8 mouse cellular contexts compared by ENCODE assay signal in the genomic region with DNA sequence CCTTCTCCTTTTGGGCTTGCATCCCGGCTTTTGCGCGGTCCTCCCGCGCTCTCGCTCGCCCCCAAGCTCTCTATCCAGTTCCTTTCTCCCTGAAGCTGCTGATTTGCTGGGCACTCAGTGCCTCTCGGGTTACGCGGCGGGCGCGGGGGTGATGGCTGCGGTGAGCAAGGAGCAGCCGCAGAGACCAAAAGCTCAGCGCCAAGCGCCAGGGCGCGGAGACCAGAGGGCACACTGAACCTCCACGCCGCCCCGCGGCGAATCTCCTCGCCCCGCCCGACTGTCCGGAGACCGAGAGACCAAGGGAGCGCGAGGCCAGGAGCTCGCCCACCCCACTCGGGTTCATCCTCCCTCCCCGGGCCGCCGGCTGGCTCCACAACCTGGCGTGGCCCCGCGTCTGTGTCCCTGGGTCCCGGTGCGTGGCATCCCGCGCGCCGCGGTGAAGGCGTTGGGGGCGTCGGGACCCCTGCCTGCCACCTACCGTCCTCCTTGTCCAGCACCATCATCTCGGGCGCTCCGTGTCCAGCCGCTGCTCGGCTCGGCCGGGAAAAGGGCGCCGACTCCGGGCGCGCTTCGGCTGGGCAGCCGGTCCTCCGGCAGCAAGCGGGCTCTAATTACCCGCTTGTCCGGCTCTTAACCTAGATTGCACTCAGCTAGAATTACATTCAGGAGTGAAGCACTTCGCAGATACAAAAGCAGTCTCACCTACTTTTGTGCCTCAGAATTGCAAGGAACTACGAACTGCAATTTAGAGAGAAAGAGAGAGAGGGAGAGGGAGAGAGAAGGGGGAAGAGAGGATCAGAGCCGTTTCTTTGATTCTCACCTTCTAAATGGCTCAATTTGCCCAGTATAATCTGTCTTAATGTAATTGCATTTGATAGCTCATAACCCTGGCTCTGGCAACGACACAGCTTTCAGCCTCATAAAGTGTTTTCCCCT. TPM values are rescaled to one million over a fixed set of nuclear protein-coding genes. Genes with fewer than 3 reads are reported as not detected.
DNase-seq lines count a peak whose midpoint lies in the region; ATAC-seq and TF ChIP-seq lines count a peak whose summit lies in the region.

No protein-coding gene starts in this region.

- no peaks in the 10 kb centered on the region for H3K9me3 ChIP-seq in heart, embryonic 10.5 days
- H3K9me3 ChIP-seq in limb, embryonic 13.5 days: no peaks in the 10 kb centered on the region

- H3K27ac ChIP-seq in heart, embryonic 10.5 days: peak overlapping the region; percentile 57
- no peak overlapping the region for H3K27ac ChIP-seq in limb, embryonic 13.5 days
- H3K27ac ChIP-seq in olfactory bulb, adult 2 months (ENCODE audit: insufficient read depth, low read depth, low read length): no peak overlapping the region

- peak overlapping the region; percentile 99 for H3K4me2 ChIP-seq in limb, embryonic 13.5 days (replicated peaks)

- H3K4me1 ChIP-seq in heart, embryonic 10.5 days: peaks cover 16% of the 10 kb centered on the region
- peaks cover 18% of the 10 kb centered on the region for H3K4me1 ChIP-seq in limb, embryonic 13.5 days
- peaks cover 5% of the 10 kb centered on the region; the same call in 1 of the 2 replicates for H3K4me1 ChIP-seq in olfactory bulb, adult 2 months (ENCODE audit: control insufficient read depth, insufficient read depth, low read length)

- TF ChIP-seq CTCF in olfactory bulb, adult 2 months (IDR thresholded peaks at IDR 0.05; ENCODE audit: insufficient read depth, low read depth, low read length): no peak

- ATAC-seq in limb, embryonic 13.5 days (ENCODE audit: low FRiP score, low read depth): peak; percentile 28; the same call in 1 of the 2 replicates
- ATAC-seq in activated CD4-positive, CD25-positive, alpha-beta regulatory T cell, adult 4 months: no peak

- peak overlapping the region; percentile 76 for H3K9ac ChIP-seq in limb, embryonic 13.5 days

- TF ChIP-seq POLR2A in olfactory bulb, adult 2 months (IDR thresholded peaks at IDR 0.05; ENCODE audit: insufficient read depth, low read depth, low read length): no peak

- H3K27me3 ChIP-seq in heart, embryonic 10.5 days (ENCODE audit: insufficient read depth, poor library complexity, severe bottlenecking): peaks cover 89% of the 10 kb centered on the region
- H3K27me3 ChIP-seq in limb, embryonic 13.5 days: peaks cover 68% of the 10 kb centered on the region

- WGBS in heart, embryonic 10.5 days: under 1% methylated on average over 71 of the region's 72 CpGs
- under 1% methylated on average over 62 of the region's 72 CpGs for WGBS in limb, embryonic 13.5 days
- WGBS in olfactory bulb, adult 2 months: 1% methylated on average over 72 of the region's 72 CpGs

- no peaks in the 10 kb centered on the region for H3K36me3 ChIP-seq in heart, embryonic 10.5 days
- no peaks in the 10 kb centered on the region for H3K36me3 ChIP-seq in limb, embryonic 13.5 days

- intact Hi-C loops in heart, postnatal 10 days (cut with DNase I): loop anchor here (1.0 kb wide), 1 partner anchor 30 kb away; no protein-coding TSS in a partner anchor

- DNase-seq in heart, embryonic 10.5 days (ENCODE audit: low spot score): no peak
- DNase-seq in heart, adult 8-10 months (ENCODE audit: low spot score): no peak
- peak; percentile 33 for DNase-seq in R1 (ENCODE audit: low read depth, low spot score)
- DNase-seq in embryo, embryonic 11 days: peak; percentile 81
- peak; percentile 25 to 27 for DNase-seq in heart, postnatal 10 days

- H3K4me3 ChIP-seq in heart, embryonic 10.5 days: peak overlapping the region; percentile 73
- peak overlapping the region; percentile 57 for H3K4me3 ChIP-seq in limb, embryonic 13.5 days
- H3K4me3 ChIP-seq in olfactory bulb, adult 2 months (ENCODE audit: insufficient read depth, low read depth, low read length): peak overlapping the region; percentile 44

RNA-seq across cellular contexts. Expression of a gene that starts 5.2 kb away (rescaled TPM):
- 1.3 and 7.3 TPM in 2 replicates for polyA plus RNA-seq in heart, embryonic 10.5 days (2016; fragmentation: Nextera tagmentation; extraction: Ambion mirVana)
- 1 to 10 TPM; 2.1 to 3.7 (median 3.2) TPM for total RNA-seq in heart, adult 8-10 months (2022)
- total RNA-seq in heart, postnatal 10 days (2021): 1 to 10 TPM; 2.0 to 2.8 TPM
- 14.4 and 16.9 TPM in 2 replicates for polyA plus RNA-seq in limb, embryonic 13.5 days (2015; fragmentation: Nextera tagmentation; extraction: Ambion mirVana)
- not detected in 2 replicates for polyA plus RNA-seq in olfactory bulb, adult 2 months (2012; ENCODE audit: insufficient read depth, insufficient read length, low replicate concordance, missing spikeins)
- not detected for polyA plus RNA-seq in activated CD4-positive, CD25-positive, alpha-beta regulatory T cell, adult 4 months (2017; shearing (Covaris generic))

Comparison
In these comparisons a context has a peak if more than half of its experiments do, and no peak if none do; other contexts are left out.
1. DNase-seq: peak in R1 (single experiment), embryo, embryonic 11 days (single experiment) and heart, postnatal 10 days (2 of 2); none in heart, embryonic 10.5 days (single experiment) and heart, adult 8-10 months (single experiment).
2. Peak in every context shown above with its lines, with median percentiles within 50 percentile points of each other: H3K4me3 ChIP-seq.